Mouse (Mus musculus): Measurements from ENCODE around the gene Ndufb5.
"Not testable (repeated sequence)": the region's sequence is repeated elsewhere in the genome, so short reads cannot be mapped to it uniquely, and the experiment has no call there.

Gene Ndufb5

DNA sequence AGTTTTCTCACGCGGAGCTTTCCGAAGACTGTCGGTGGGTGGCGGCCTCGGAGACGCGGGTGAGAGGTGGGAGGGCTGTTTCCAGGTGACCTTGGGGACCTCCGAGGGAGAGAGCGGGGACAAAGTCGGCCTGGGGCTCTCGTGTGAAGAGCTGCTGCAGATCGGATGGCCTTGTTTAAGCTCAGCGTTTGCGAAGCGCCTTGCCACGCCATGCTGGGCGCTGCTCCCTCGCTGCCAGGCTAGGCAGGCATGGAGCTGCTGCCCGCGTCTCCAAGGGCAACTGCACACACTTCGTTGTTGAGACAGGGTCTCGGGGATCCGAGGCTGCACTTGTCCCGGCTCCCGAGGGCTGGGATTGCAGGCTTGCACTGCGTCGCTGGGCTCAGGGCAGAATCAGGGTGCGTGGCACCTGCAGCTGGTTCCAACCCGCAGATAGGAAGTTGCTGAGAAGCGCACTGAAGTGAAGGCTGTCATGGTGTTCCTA is 424 bp downstream of the Ndufb5 start, which contains the start of gene Mrpl47:
Gene Mrpl47 (minus strand): TSS at position 434 of the 484 bp plus-strand sequence.
- DNase-seq: no peak

DNA sequence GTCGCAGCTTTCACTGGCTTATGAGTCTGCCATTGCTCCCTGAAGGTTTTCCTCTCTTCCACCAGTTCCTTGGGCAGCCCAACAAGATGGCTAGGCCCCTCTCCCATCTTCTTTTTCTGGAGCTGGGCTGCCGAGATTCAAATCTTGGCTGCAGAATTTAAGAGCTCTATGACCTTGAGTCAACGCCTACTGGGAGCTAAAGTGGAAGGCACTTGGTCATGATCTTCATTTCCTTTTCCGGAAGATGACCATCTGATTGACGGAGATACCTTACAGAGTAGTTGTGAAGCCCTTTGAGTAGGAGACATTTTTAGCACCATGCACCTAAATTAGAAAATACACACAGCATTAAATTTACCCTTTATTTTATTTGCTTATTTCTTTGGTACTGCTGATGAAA is 1.8 kb downstream of the Ndufb5 start:
- no peak for DNase-seq

DNA sequence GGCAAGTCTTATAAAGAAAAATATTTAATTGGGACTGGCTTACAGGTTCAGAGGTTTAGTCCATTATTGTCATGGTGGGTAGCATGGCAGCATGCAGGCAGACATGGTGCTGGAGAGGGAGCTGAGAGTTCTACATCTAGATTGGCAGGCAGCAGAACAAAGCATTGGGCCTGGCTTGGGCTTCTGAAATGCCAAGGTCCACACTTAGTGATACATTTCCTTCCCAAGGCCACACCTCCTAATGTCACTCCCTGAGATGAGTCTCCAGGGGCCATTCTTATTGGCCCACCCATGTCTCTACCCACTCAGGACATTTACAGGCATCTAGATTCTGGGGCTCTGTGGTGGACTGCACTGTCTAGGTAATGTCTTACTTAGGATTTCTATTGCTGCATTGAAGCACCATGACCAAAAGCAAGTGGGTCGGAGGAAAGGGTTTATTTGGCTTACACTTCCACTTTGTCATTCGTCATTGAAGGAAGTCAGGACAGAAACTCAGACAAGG is 5.5 kb downstream of the Ndufb5 start:
- DNase-seq: no peak

DNA sequence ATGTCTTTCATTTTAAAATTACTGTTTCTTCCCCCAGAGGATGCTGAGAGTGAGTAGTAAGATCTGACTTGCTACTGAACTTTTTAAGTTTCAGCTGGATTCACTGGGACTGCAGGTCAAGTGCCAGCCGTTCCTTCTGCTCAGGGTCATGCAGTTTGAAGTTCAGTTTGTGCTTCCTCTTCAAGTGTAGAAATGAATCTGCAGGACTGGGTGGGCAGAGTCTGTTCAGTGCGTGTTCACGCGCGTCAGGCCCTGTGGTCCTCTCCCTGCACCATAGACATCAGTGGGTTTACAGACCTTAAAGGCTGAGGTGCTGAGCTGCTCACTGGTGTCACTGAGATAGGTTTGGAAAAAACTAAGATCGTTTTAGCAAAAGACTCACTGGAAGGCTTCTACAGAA is 8.2 kb downstream of the Ndufb5 start:
- DNase-seq: no peak

DNA sequence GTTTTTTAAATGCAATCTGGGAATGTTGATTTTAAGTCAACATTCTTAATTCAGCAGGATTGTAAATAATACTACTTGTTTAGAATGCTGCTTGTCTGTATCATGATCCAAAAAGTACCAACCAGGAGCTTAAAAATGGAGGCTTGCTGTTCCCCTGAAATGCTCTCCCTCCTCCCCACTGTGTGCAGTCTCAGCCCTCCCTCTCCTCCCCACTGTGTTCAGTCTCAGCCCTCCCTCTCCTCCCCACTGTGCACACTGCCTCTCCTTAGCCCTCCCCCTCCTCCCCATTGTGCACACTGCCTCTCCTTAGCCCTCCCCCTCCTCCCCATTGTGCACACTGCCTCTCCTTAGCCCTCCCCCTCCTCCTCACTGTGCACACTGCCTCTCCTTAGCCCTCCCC is 8.6 kb downstream of the Ndufb5 start:
- DNase-seq: not testable (repeated sequence)

DNA sequence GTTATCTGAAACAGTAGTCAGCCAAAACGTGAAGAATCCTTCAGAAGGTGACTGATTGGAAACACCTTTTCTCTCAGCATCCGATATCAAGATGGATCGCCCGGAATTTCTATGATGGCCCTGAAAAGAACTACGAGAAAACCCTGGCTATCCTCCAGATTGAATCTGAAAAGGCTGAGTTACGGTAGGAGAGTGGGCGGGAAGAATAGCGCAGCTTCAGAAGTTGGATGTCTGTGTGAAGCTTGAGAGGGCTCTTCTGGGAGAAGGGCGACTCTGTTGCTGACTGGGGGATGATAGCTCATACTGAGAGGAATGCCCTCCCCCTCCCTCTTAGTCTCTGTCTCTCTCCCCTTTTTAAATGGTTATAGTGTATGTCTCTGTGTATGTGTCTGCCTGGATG is 11.6 kb downstream of the Ndufb5 start:
- DNase-seq: no peak

DNA sequence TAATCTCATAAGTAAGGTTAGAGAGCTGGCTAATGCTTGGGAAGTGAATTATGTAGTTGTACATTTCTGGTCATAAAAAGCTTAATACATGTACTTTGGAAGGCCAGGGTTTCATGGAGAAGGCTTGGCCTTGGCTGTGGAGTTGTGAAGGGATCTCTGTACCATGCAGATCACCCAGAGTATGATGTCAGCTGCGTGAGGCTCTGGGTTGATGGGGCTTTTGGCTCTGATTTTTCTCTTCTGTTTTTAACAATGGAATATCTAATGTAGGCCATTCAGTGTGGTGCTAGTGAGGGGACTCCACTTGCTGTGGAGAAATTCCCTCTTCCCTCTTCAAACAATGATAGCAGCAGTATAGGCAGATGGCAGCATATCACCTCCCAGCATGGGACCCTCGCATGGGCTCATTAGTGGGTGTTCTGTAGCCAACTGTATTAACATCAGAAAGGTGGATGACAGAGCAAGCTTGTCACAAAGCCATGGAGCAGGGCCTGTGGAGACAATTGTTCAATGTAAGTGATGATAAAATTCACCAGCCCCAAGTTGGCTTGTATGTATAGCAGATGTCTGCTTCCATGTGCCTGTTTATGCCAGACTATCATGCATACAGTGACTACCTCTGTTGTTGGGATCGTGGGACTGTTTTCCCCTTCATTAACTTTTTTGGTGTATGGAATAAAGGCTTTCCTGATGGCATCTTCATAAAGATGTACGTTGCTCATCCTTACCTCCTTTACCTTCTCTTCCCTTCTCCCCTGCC is 13.2 kb downstream of the Ndufb5 start:
- no peak for DNase-seq

DNA sequence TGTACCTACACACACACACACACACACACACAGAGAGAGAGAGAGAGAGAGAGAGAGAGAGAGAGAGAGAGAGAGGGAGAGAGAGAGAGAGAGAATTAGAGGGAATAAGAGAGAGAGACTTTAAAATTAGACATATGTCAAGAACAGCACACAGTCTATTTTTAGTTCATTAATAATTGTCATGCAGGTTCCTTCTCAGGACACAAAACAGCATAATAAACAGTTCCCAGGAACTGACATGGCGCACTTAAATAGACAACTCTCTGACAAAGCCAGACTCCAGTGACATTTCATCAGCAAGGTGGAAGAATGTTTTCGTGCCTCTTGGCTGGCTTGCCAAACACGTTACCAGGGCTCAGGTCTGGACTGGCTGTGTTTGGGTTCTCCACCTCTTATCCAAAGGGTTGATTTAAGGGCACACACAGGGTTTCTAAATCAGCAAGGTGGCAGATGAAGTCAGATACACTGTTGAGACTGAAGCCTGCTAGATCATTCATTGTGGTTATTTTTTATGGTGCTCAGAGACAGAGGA is 17.7 kb downstream of the Ndufb5 start:
- DNase-seq: no peak

DNA sequence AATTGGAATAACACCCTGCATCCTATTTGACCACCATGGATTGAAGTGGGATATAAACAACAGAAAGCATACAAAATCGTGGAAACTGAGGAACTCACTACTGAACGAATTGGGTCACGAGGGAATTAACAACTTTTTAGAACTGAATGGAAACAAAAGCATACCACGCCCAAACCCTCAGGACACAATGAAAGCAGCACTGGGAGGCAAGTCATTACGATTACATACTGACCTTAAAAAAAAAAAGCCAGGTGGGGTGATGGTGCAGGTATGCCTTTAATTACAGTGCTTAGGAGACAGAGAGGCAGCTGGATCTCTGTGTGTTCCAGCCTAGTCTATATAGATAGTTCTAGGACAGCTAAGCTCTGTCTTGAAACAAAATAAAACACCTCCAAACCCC is 22.4 kb downstream of the Ndufb5 start:
- no peak for DNase-seq

DNA sequence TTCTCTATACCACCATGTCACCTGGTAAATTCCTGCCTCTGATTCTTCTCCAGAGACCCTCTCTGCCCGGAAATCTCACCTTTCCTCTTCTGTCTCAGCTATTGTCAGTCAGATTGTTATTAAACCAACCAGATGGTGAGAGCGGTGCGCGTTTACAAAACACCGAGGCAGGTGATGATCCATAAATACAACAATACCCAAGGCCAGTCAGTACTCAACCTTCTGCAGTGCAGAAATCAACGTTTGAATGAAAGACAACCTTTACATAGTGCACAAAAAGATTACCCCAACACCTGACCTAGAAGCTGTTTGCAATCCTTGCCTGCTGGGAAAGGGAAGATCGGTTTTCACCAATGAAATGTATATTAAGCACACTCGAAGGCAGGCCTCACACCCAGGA is 26.2 kb downstream of the Ndufb5 start:
- DNase-seq: no peak

DNA sequence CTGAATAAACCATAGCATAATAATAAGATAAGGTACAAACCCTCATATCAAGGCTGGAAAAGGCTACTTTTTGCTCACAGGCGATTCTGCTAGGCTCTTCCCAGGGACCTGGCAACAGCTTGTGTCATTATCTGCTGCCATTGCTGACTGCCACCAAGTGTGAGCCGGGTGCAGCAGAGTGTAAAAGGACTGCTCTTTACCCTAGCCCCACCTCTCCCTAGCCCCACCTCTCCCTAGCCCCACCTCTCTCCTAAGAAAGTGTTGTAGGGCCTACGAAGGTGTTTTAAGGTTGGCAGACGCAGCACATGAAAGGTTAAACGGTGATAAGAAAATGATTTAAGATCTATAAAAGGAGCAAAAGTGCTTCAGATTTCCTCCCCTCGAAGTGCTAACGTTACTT is 27.1 kb downstream of the Ndufb5 start:
- DNase-seq: no peak

DNA sequence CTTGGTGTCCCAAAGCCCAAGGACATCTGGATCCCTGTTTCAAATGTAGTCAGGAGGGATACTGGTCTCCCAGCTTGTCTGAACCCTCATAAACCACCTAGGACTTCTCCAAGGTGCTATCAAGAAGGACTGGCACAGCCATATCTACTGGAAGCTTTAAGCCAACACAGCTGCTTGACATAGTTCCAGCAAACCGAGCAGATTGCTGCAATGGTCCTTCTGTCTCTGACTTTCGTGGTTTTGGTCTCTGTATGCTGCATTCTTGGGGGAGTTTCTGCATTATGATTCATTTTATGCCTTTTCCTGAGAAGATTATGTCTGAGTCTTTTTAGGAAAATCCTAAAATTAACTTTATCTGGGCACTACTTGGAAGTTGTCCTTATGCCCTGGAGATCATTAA is 34.0 kb downstream of the Ndufb5 start:
- DNase-seq: no peak

All from thymus, postnatal 14 days (tissue).